Mouse (Mus musculus) spleen, embryonic (tissue): ENCODE measurements around the gene Faf1.

Experiments used
- CTCF ChIA-PET: fragments of 350-600 bp; sonication (Branson Sonifier 250); formaldehyde crosslinking; loops from one replicate; lab custom pipeline; 2022; lab: Charles Lee

Faf1 gene

GRCm38 (mm10) chr4:110006044-110006443 is 329.7 kb downstream of the Faf1 start:
- CTCF ChIA-PET: no interaction called here
